Mouse (Mus musculus): ENCODE data around the gene Gm6096. TPM values are rescaled to one million over a fixed set of nuclear protein-coding genes. Genes with fewer than 3 reads are reported as not detected.

The Gm6096 gene
- polyA plus RNA-seq, 1 experiment: not detected

DNA sequence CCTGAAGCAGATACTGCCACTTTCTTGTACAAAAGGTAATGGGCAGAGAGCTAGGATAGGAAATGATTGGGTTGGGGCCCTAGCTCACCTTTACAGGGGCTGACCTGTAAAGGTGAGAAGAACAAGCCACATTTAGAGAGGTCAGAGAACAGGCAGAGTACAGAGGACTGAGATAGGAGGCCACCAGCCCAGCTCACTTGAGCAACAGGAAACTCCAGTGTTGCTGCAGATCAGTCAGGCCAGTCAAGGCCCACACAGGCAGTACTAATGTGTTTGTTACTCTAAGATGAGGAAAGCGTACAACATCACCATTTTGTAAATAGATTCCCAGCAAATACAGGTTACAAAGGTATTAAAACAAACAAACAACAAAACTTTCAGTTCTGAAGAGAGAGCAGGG lies 5.1 kb downstream of the Gm6096 start:
- no peaks in the 10 kb centered on the region for H3K4me1 ChIP-seq (ENCODE audit: control insufficient read depth, insufficient read depth, low read length)
- 84% methylated on average over 1 of the region's 1 CpGs for WGBS
- no peak for DNase-seq
- H3K4me3 ChIP-seq (ENCODE audit: insufficient read depth, low read depth, low read length): no peak overlapping the region
- no peaks in the 10 kb centered on the region for H3K27me3 ChIP-seq (replicated peaks; ENCODE audit: control insufficient read depth, insufficient read depth, low read length)
- TF ChIP-seq POLR2A (IDR thresholded peaks at IDR 0.05; ENCODE audit: low read depth, low read length) (no peak), CTCF (conservative IDR thresholded peaks at IDR 0.05; ENCODE audit: insufficient read depth, insufficient read length, low read depth, low read length) (no peak)
- 0 out of 2 replicates have a peak overlapping the region, but pooled peaks have one; percentile 9 for H3K27ac ChIP-seq (ENCODE audit: insufficient read depth, low read depth, low read length)
- H3K36me3 ChIP-seq (ENCODE audit: control insufficient read depth, insufficient read depth, low read length): peaks cover 19% of the 10 kb centered on the region

DNA sequence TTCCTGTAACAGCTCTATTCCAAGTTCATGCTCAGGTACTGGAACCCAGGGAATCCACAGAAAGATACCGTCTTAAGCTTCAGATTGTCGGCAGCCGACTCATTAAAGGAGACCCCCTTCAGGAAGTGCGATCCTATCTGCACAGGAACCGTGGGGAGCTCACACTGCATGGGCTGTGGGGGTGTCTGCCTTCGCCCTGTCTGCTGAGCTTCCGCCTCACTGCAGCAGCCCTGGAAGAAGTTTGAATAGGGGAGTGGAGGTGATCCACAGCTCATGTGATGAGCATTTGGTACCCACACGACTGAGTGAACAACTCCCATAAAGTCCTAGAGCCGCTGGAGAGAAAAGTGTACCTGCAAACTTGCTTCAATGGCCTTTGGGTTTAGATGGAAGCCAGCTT lies 6.4 kb downstream of the Gm6096 start:
- Histone ChIP-seq H3K4me1 (ENCODE audit: control insufficient read depth, insufficient read depth, low read length) (no peaks in the 10 kb centered on the region), H3K27ac (ENCODE audit: insufficient read depth, low read depth, low read length) (no peak overlapping the region), H3K4me3 (ENCODE audit: insufficient read depth, low read depth, low read length) (no peak overlapping the region), H3K27me3 (replicated peaks; ENCODE audit: control insufficient read depth, insufficient read depth, low read length) (no peaks in the 10 kb centered on the region), H3K36me3 (ENCODE audit: control insufficient read depth, insufficient read depth, low read length) (peaks cover 16% of the 10 kb centered on the region)
- no peak for DNase-seq
- 68% methylated on average over 9 of the region's 9 CpGs for WGBS
- TF ChIP-seq POLR2A (IDR thresholded peaks at IDR 0.05; ENCODE audit: low read depth, low read length) (no peak), CTCF (conservative IDR thresholded peaks at IDR 0.05; ENCODE audit: insufficient read depth, insufficient read length, low read depth, low read length) (no peak)

DNA sequence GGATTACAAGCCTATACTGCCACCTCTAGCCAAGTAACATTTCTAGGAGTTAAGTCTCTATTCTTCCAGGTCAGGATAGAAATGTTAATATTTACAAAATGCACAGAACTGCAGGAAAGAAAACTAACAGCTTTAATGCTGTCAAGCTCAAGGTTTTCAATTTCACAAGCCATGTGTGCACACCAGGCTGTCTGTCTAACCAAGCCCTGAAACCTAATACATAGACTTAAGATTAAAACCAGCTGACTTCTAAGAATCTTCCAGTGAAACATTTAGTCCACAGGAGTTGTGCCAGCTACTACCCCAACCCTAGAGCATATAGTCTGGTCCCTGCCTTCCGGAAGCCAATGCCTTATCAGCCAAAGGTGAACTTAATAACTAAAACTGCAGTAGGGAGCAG lies 7.6 kb downstream of the Gm6096 start:
- Histone ChIP-seq H3K36me3 (ENCODE audit: control insufficient read depth, insufficient read depth, low read length) (peaks cover 14% of the 10 kb centered on the region), H3K4me1 (ENCODE audit: control insufficient read depth, insufficient read depth, low read length) (no peaks in the 10 kb centered on the region), H3K4me3 (ENCODE audit: insufficient read depth, low read depth, low read length) (no peak overlapping the region), H3K27ac (ENCODE audit: insufficient read depth, low read depth, low read length) (no peak overlapping the region), H3K27me3 (replicated peaks; ENCODE audit: control insufficient read depth, insufficient read depth, low read length) (no peaks in the 10 kb centered on the region)
- WGBS: 91% methylated on average over 1 of the region's 1 CpGs
- no peak for DNase-seq
- TF ChIP-seq POLR2A (IDR thresholded peaks at IDR 0.05; ENCODE audit: low read depth, low read length): no peak

DNA sequence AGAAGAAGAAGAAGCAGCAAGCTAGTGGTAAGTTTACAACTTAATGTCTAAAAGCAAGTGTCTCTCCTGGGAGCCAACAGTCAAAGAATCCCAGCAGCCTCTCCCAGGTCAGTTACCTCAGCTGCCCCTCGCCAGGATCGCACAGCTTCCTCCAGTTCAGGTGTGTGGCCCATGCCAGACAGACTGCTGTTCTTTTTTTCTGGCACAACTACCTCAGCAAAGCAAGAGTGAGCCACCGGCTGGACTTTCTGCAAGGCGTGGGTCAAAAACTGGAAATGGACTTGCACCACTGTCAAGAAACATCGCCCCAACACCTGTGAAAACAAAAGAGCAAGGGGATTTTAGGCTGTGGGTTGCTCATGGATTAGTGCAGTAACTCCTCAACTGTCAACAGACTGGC lies 12.6 kb downstream of the Gm6096 start:
- H3K27me3 ChIP-seq (replicated peaks; ENCODE audit: control insufficient read depth, insufficient read depth, low read length): no peaks in the 10 kb centered on the region
- WGBS: 82% methylated on average over 5 of the region's 5 CpGs
- no peak overlapping the region for H3K27ac ChIP-seq (ENCODE audit: insufficient read depth, low read depth, low read length)
- H3K36me3 ChIP-seq (ENCODE audit: control insufficient read depth, insufficient read depth, low read length): peaks cover 3% of the 10 kb centered on the region
- no peak overlapping the region for H3K4me3 ChIP-seq (ENCODE audit: insufficient read depth, low read depth, low read length)
- peaks cover 13% of the 10 kb centered on the region for H3K4me1 ChIP-seq (ENCODE audit: control insufficient read depth, insufficient read depth, low read length)
- DNase-seq: no peak
- TF ChIP-seq CTCF (conservative IDR thresholded peaks at IDR 0.05; ENCODE audit: insufficient read depth, insufficient read length, low read depth, low read length) (no peak), POLR2A (IDR thresholded peaks at IDR 0.05; ENCODE audit: low read depth, low read length) (no peak)

DNA sequence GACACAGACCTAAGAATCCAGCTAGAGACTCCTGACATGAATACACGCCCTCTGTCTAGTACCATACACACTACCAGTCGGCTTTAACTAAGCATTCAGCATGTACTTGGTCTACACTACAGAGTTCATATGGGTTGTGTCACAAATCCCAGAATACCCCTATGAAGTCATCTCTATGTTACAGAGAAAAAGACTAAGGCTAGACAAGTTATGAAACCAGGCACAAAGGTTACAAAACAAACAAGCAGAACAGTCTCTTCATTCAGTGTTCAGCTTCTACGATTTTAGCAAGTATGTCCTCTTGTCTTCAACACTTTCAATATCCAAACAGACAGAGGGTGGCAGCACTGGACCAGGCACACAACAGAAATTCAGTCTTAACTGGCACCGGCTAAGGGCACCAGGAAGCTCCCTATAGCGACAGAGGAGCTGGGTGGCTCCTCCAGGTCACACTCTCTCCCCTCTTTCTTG lies 15.1 kb downstream of the Gm6096 start:
- WGBS: 25% methylated on average over 5 of the region's 5 CpGs
- H3K36me3 ChIP-seq (ENCODE audit: control insufficient read depth, insufficient read depth, low read length): no peaks in the 10 kb centered on the region; the same call in none of the 2 replicates
- no peak overlapping the region for H3K4me3 ChIP-seq (ENCODE audit: insufficient read depth, low read depth, low read length)
- TF ChIP-seq POLR2A (IDR thresholded peaks at IDR 0.05; ENCODE audit: low read depth, low read length) (no peak), CTCF (conservative IDR thresholded peaks at IDR 0.05; ENCODE audit: insufficient read depth, insufficient read length, low read depth, low read length) (peak; percentile 84)
- H3K27ac ChIP-seq (ENCODE audit: insufficient read depth, low read depth, low read length): no peak overlapping the region
- peak; percentile 87 for DNase-seq
- no peaks in the 10 kb centered on the region for H3K27me3 ChIP-seq (replicated peaks; ENCODE audit: control insufficient read depth, insufficient read depth, low read length)
- H3K4me1 ChIP-seq (ENCODE audit: control insufficient read depth, insufficient read depth, low read length): peaks cover 13% of the 10 kb centered on the region

DNA sequence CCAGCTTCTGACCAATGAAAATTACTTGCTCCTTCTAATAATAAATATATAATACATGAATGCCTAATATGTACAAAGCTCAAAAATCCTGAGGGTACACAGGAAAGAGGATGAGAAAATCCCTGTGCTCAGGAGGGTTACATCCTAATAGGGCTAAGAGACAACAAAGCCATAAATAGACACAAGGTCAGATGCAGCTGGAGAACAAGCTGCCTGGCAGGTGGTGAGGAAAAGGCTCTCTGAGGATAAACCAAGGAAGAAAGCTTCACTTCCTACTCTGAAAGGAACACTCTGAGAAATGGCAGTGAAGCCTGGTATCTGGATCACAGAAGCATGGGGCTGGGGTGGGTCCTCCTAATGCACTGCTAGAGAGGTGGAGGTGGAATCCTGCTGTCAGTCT lies 15.6 kb downstream of the Gm6096 start:
- TF ChIP-seq POLR2A (IDR thresholded peaks at IDR 0.05; ENCODE audit: low read depth, low read length) (no peak), CTCF (conservative IDR thresholded peaks at IDR 0.05; ENCODE audit: insufficient read depth, insufficient read length, low read depth, low read length) (no peak)
- Histone ChIP-seq H3K4me1 (ENCODE audit: control insufficient read depth, insufficient read depth, low read length) (peaks cover 13% of the 10 kb centered on the region), H3K27ac (ENCODE audit: insufficient read depth, low read depth, low read length) (peak overlapping the region; percentile 6; the same call in 1 of the 2 replicates), H3K4me3 (ENCODE audit: insufficient read depth, low read depth, low read length) (no peak overlapping the region), H3K27me3 (replicated peaks; ENCODE audit: control insufficient read depth, insufficient read depth, low read length) (no peaks in the 10 kb centered on the region), H3K36me3 (ENCODE audit: control insufficient read depth, insufficient read depth, low read length) (no peaks in the 10 kb centered on the region; the same call in none of the 2 replicates)
- no peak for DNase-seq

DNA sequence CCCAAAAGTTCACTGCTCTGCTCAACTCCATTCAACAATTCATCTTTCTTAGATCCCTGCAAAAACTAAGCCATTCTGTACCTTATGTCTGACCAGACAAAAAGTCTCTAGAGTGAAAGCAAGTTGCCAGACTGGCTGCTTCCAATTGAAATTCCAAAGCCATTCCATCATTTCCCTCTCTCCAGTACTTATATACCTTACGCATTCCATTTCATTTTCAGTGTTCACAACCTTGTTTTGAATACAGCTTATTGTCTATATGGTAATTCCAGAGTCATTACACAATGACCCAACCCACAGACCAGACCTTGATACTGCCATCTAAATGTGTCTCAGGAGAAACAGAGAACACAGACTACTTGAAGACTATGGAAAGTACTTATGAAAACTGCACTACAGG lies 17.6 kb downstream of the Gm6096 start:
- 65% methylated on average over 1 of the region's 1 CpGs for WGBS

More for the DNA sequence above, 17.6 kb downstream of the Gm6096 start:
- Histone ChIP-seq H3K27me3 (replicated peaks; ENCODE audit: control insufficient read depth, insufficient read depth, low read length) (no peaks in the 10 kb centered on the region), H3K27ac (ENCODE audit: insufficient read depth, low read depth, low read length) (no peak overlapping the region; the same call in 1 of the 2 replicates), H3K36me3 (ENCODE audit: control insufficient read depth, insufficient read depth, low read length) (no peaks in the 10 kb centered on the region), H3K4me1 (ENCODE audit: control insufficient read depth, insufficient read depth, low read length) (peaks cover 13% of the 10 kb centered on the region), H3K4me3 (ENCODE audit: insufficient read depth, low read depth, low read length) (no peak overlapping the region)
- DNase-seq: no peak
- TF ChIP-seq POLR2A (IDR thresholded peaks at IDR 0.05; ENCODE audit: low read depth, low read length) (no peak), CTCF (conservative IDR thresholded peaks at IDR 0.05; ENCODE audit: insufficient read depth, insufficient read length, low read depth, low read length) (no peak)

Data from kidney, adult 2 months (tissue).